Mouse (Mus musculus): ENCODE data around the gene Mthfd1l.

DNA sequence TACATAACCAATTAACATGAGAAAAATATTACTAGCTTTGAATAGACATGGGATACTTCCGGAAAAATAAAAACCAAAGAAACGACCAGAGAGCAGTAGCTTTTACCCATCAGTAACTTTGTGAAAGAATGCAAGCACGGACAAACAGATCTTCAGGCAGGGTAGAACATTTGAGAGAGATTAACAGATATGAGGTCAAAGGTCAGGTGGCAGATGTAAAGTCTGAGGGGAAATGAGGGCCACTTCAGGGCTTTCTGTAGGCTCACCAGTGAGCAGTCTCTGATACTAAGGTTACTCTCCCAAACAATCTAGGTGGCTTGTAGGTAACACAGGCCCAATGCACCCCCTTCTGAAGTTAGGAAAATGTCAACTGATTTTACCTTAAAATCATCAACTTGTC, 3.9 kb upstream of the Mthfd1l start:
- TF ChIP-seq CTCF (IDR thresholded peaks at IDR 0.05; ENCODE audit: control insufficient read depth, insufficient read depth, insufficient replicate concordance, low read depth, low read length) = no peak
- TF ChIP-seq POLR2A (IDR thresholded peaks at IDR 0.05; ENCODE audit: control insufficient read depth, low read depth, low read length) = no peak
